Mouse (Mus musculus): ENCODE data around the gene Csnk1g1.

- TF ChIP-seq CTCF (IDR thresholded peaks at IDR 0.05; ENCODE audit: low read depth) (no peak), EP300 (optimal IDR thresholded peaks at IDR 0.05) (no peak)
Observed at GRCm38 (mm10) chr9:66040801-66041200, 132.1 kb downstream of the Csnk1g1 start.

Measured in stomach, postnatal 0 days (tissue).